Mouse (Mus musculus): ENCODE data around the gene Fgfr2.

- no peak for TF ChIP-seq CTCF (IDR thresholded peaks at IDR 0.05; ENCODE audit: borderline replicate concordance, extremely low read depth, insufficient read depth, insufficient read length)
- no peak for TF ChIP-seq POLR2A (IDR thresholded peaks at IDR 0.05; ENCODE audit: borderline replicate concordance, extremely low read depth, insufficient read depth, insufficient read length, poor library complexity, severe bottlenecking)
Measured at GRCm38 (mm10) chr7:132593762-132594161, 529.4 kb downstream of the Fgfr2 start.

Data from brain, embryonic 14.5 days (tissue).